Mouse (Mus musculus) midbrain, embryonic 14.5 days (tissue): ENCODE data around the gene Chst3. TPM values are rescaled to one million over a fixed set of nuclear protein-coding genes. Genes with fewer than 3 reads are reported as not detected.
"Not testable (repeated sequence)": the region's sequence is repeated elsewhere in the genome, so short reads cannot be mapped to it uniquely, and the experiment has no call there.

Experiments used
- ATAC-seq: fragments of 200-750 bp; cut with Nextera tagmentation; 2 replicates; pipeline ENCODE4 v1.8.0; 2017; ENCODE audit warnings: moderate number of reproducible peaks, moderate library complexity; ENCODE audit not compliant: low FRiP score, low TSS enrichment
- DNase-seq: peaks from one replicate; pipeline ENCODE4 v3.0.0-alpha.2; 2015
- H3K27ac ChIP-seq: fragments of 300-500 bp; sonication (generic); replicated peaks from 2 replicates; pipeline ENCODE4 v1.5.1; 2014; ENCODE audit warnings: mild to moderate bottlenecking, low read depth, low read length, moderate library complexity
- H3K27me3 ChIP-seq: fragments of 300-500 bp; sonication (generic); 2 replicates; pipeline ENCODE4 v1.6.1; 2014; ENCODE audit warnings: low read length, control low read depth, mixed read lengths; ENCODE audit not compliant: control insufficient read depth, insufficient read depth
- H3K36me3 ChIP-seq: fragments of 300-500 bp; sonication (generic); 2 replicates; pipeline ENCODE4 v1.6.1; 2014; ENCODE audit warnings: low read length, control low read depth; ENCODE audit not compliant: control insufficient read depth, insufficient read depth
- H3K4me1 ChIP-seq: fragments of 300-500 bp; sonication (generic); 2 replicates; pipeline ENCODE4 v1.6.1; 2014; ENCODE audit warnings: mild to moderate bottlenecking, antibody characterized with exemption, low read length, control low read depth; ENCODE audit not compliant: control insufficient read depth, insufficient read depth
- H3K4me2 ChIP-seq: fragments of 300-500 bp; sonication (generic); 2 replicates; pipeline ENCODE4 v1.6.1; 2014; ENCODE audit warnings: mild to moderate bottlenecking, low read length, moderate library complexity
- H3K4me3 ChIP-seq: fragments of 300-500 bp; sonication (generic); replicated peaks from 2 replicates; pipeline ENCODE4 v1.5.1; 2014; ENCODE audit warnings: low read depth, low read length
- H3K9ac ChIP-seq: fragments of 300-500 bp; sonication (generic); replicated peaks from 2 replicates; pipeline ENCODE4 v1.6.1; 2014; ENCODE audit warnings: mild to moderate bottlenecking, low read length, moderate library complexity
- H3K9me3 ChIP-seq: fragments of 300-500 bp; sonication (generic); 2 replicates; pipeline ENCODE4 v1.6.1; 2016; ENCODE audit warnings: low read length, control low read depth, mixed read lengths; ENCODE audit not compliant: control insufficient read depth
- WGBS: fragments of 180-500 bp; shearing (Covaris S2); extraction: QIAGEN DNeasy Blood & Tissue Kit; methylation state at CpG from one replicate; pipeline ENCODE4 v1.1.7; 2014; 5-methylcytosine and 5-hydroxymethylcytosine counted together
- polyA plus RNA-seq: library from polyadenylated mRNA; unstranded; fragments of >200 nt; fragmentation: Nextera tagmentation; extraction: Ambion mirVana; gene quantifications from 2 replicates; pipeline ENCODE4 v1.2.1, GENCODE M21; 2014

Gene Chst3
- polyA plus RNA-seq, 1 experiment from 2014 or later, result 0.86 TPM

- H3K27ac ChIP-seq, result no peak overlapping the region
- DNase-seq (no peak), ATAC-seq (no peak)
- H3K4me3 ChIP-seq, result no peak overlapping the region
- no peaks in the 10 kb centered on the region for H3K36me3 ChIP-seq
- H3K27me3 ChIP-seq, result no peaks in the 10 kb centered on the region
- H3K9ac ChIP-seq, result no peak overlapping the region
- H3K9me3 ChIP-seq, result no peaks in the 10 kb centered on the region
- H3K4me2 ChIP-seq, result no peak overlapping the region
- H3K4me1 ChIP-seq, result peaks cover 27% of the 10 kb centered on the region; the same call in 1 of the 2 replicates
- WGBS, result 79% methylated on average over 5 of the region's 5 CpGs
Observed at GRCm38 (mm10) chr10:60196971-60197370, 22.1 kb downstream of the Chst3 start.

GRCm38 (mm10) chr10:60195087-60195486 lies 24.0 kb downstream of the Chst3 start:
- H3K9ac ChIP-seq, result no peak overlapping the region
- H3K27me3 ChIP-seq, result no peaks in the 10 kb centered on the region
- peak; percentile 75 for DNase-seq
- 41% methylated on average over 4 of the region's 4 CpGs for WGBS
- no peaks in the 10 kb centered on the region for H3K36me3 ChIP-seq
- no peak overlapping the region for H3K4me2 ChIP-seq
- peak; percentile 43 for ATAC-seq
- peak overlapping the region; percentile 26 for H3K27ac ChIP-seq
- no peak overlapping the region for H3K4me3 ChIP-seq
- H3K4me1 ChIP-seq, result peaks cover 31% of the 10 kb centered on the region; the same call in 1 of the 2 replicates
- no peaks in the 10 kb centered on the region for H3K9me3 ChIP-seq

GRCm38 (mm10) chr10:60193532-60194423 lies 25.3 kb downstream of the Chst3 start:
- ATAC-seq (peak; percentile 86), DNase-seq (peak; percentile 92)
- H3K9me3 ChIP-seq, result no peaks in the 10 kb centered on the region
- peak overlapping the region; percentile 26 for H3K27ac ChIP-seq
- H3K4me1 ChIP-seq, result peaks cover 31% of the 10 kb centered on the region; the same call in 1 of the 2 replicates
- no peak overlapping the region for H3K4me3 ChIP-seq
- no peaks in the 10 kb centered on the region for H3K36me3 ChIP-seq
- H3K27me3 ChIP-seq, result no peaks in the 10 kb centered on the region
- peak overlapping the region; percentile 35 for H3K4me2 ChIP-seq
- 4% methylated on average over 19 of the region's 19 CpGs for WGBS
- no peak overlapping the region for H3K9ac ChIP-seq

GRCm38 (mm10) chr10:60191796-60192195 lies 27.3 kb downstream of the Chst3 start:
- H3K36me3 ChIP-seq, result no peaks in the 10 kb centered on the region
- peak overlapping the region; percentile 18 for H3K4me3 ChIP-seq
- peak; percentile 90 for DNase-seq
- WGBS, result under 1% methylated on average over 17 of the region's 17 CpGs
- peak; percentile 35 for ATAC-seq
- H3K27me3 ChIP-seq, result no peaks in the 10 kb centered on the region
- peak overlapping the region; percentile 53 for H3K4me2 ChIP-seq
- no peaks in the 10 kb centered on the region for H3K9me3 ChIP-seq
- H3K4me1 ChIP-seq, result peaks cover 31% of the 10 kb centered on the region; the same call in 1 of the 2 replicates
- H3K27ac ChIP-seq, result no peak overlapping the region
- H3K9ac ChIP-seq, result no peak overlapping the region

GRCm38 (mm10) chr10:60189534-60190186 lies 29.4 kb downstream of the Chst3 start:
- H3K4me1 ChIP-seq, result peaks cover 20% of the 10 kb centered on the region; the same call in 1 of the 2 replicates
- H3K9ac ChIP-seq, result no peak overlapping the region
- no peak overlapping the region for H3K4me3 ChIP-seq
- no peaks in the 10 kb centered on the region for H3K9me3 ChIP-seq
- H3K4me2 ChIP-seq, result no peak overlapping the region
- no peak for ATAC-seq
- H3K36me3 ChIP-seq, result peaks cover 4% of the 10 kb centered on the region; the same call in 1 of the 2 replicates
- no peak for DNase-seq
- H3K27me3 ChIP-seq, result no peaks in the 10 kb centered on the region
- WGBS, result 87% methylated on average over 6 of the region's 6 CpGs
- H3K27ac ChIP-seq, result no peak overlapping the region

GRCm38 (mm10) chr10:60186191-60186945 lies 32.7 kb downstream of the Chst3 start:
- peaks cover 4% of the 10 kb centered on the region; the same call in 1 of the 2 replicates for H3K36me3 ChIP-seq
- H3K9me3 ChIP-seq, result no peaks in the 10 kb centered on the region
- no peak overlapping the region for H3K4me2 ChIP-seq
- no peak overlapping the region for H3K9ac ChIP-seq
- H3K4me1 ChIP-seq, result peaks cover 1% of the 10 kb centered on the region; the same call in 1 of the 2 replicates
- H3K27ac ChIP-seq, result no peak overlapping the region
- 91% methylated on average over 44 of the region's 44 CpGs for WGBS
- no peaks in the 10 kb centered on the region for H3K27me3 ChIP-seq
- ATAC-seq (no peak), DNase-seq (no peak)
- H3K4me3 ChIP-seq, result no peak overlapping the region

- Histone ChIP-seq H3K4me1 (no peaks in the 10 kb centered on the region), H3K27me3 (no peaks in the 10 kb centered on the region), H3K36me3 (peaks cover 4% of the 10 kb centered on the region; the same call in 1 of the 2 replicates), H3K9ac (no peak overlapping the region), H3K4me3 (no peak overlapping the region), H3K4me2 (no peak overlapping the region), H3K9me3 (no peaks in the 10 kb centered on the region), H3K27ac (no peak overlapping the region)
- DNase-seq (peak; percentile 19), ATAC-seq (no peak)
- WGBS, result 92% methylated on average over 10 of the region's 10 CpGs
Observed at GRCm38 (mm10) chr10:60185023-60185709, 33.9 kb downstream of the Chst3 start.

GRCm38 (mm10) chr10:60175306-60175705 lies 43.8 kb downstream of the Chst3 start:
- not testable (repeated sequence) for H3K27ac ChIP-seq, H3K36me3 ChIP-seq, H3K4me3 ChIP-seq, H3K4me1 ChIP-seq, H3K9me3 ChIP-seq, ATAC-seq, H3K4me2 ChIP-seq, DNase-seq, H3K9ac ChIP-seq, H3K27me3 ChIP-seq
- 93% methylated on average over 9 of the region's 9 CpGs for WGBS
